Mouse (Mus musculus): ENCODE data around the gene Map3k1. TPM values are rescaled to one million over a fixed set of nuclear protein-coding genes. Genes with fewer than 3 reads are reported as not detected.

The Map3k1 gene
- polyA plus RNA-seq, 1 experiment from 2014 or later = 12.2 TPM

GRCm38 (mm10) chr13:111797021-111797420 is 11.8 kb downstream of the Map3k1 start:
- no peaks in the 10 kb centered on the region for H3K27me3 ChIP-seq (replicated peaks)
- H3K4me1 ChIP-seq = peaks cover 44% of the 10 kb centered on the region
- no peak overlapping the region for H3K9ac ChIP-seq
- H3K9me3 ChIP-seq = no peaks in the 10 kb centered on the region
- WGBS = 20% methylated on average over 8 of the region's 8 CpGs
- H3K4me3 ChIP-seq = no peak overlapping the region
- no peaks in the 10 kb centered on the region for H3K36me3 ChIP-seq (replicated peaks)
- no peak overlapping the region for H3K27ac ChIP-seq
- H3K4me2 ChIP-seq = no peak overlapping the region
- ATAC-seq (replicated peaks) = peak; percentile 72

- H3K4me3 ChIP-seq = no peak overlapping the region
- WGBS = 54% methylated on average over 11 of the region's 11 CpGs
These were observed 12.4 kb downstream of the Map3k1 start for GRCm38 (mm10) chr13:111796191-111796920.

GRCm38 (mm10) chr13:111792975-111793287 is 15.9 kb downstream of the Map3k1 start:
- Histone ChIP-seq H3K4me1 (peaks cover 52% of the 10 kb centered on the region), H3K9ac (no peak overlapping the region), H3K27ac (no peak overlapping the region), H3K4me3 (no peak overlapping the region), H3K9me3 (no peaks in the 10 kb centered on the region), H3K4me2 (no peak overlapping the region), H3K27me3 (replicated peaks) (no peaks in the 10 kb centered on the region), H3K36me3 (replicated peaks) (no peaks in the 10 kb centered on the region)
- WGBS = 85% methylated on average over 14 of the region's 14 CpGs
- ATAC-seq (replicated peaks) = no peak

More at GRCm38 (mm10) chr13:111796191-111796920, 12.4 kb downstream of the Map3k1 start:
- no peak overlapping the region for H3K4me2 ChIP-seq
- H3K27me3 ChIP-seq (replicated peaks) = no peaks in the 10 kb centered on the region
- no peak overlapping the region for H3K9ac ChIP-seq
- H3K9me3 ChIP-seq = no peaks in the 10 kb centered on the region
- H3K27ac ChIP-seq = no peak overlapping the region
- ATAC-seq (replicated peaks) = 0 out of 2 replicates have a peak, but pooled peaks have one; percentile 32
- no peaks in the 10 kb centered on the region for H3K36me3 ChIP-seq (replicated peaks)
- peaks cover 42% of the 10 kb centered on the region for H3K4me1 ChIP-seq

GRCm38 (mm10) chr13:111792130-111792974 is 16.4 kb downstream of the Map3k1 start:
- Histone ChIP-seq H3K4me1 (peaks cover 46% of the 10 kb centered on the region), H3K36me3 (replicated peaks) (no peaks in the 10 kb centered on the region), H3K27ac (no peak overlapping the region), H3K9ac (no peak overlapping the region), H3K4me2 (no peak overlapping the region), H3K4me3 (no peak overlapping the region), H3K27me3 (replicated peaks) (no peaks in the 10 kb centered on the region), H3K9me3 (no peaks in the 10 kb centered on the region)
- no peak for ATAC-seq (replicated peaks)
- 74% methylated on average over 16 of the region's 16 CpGs for WGBS

GRCm38 (mm10) chr13:111791596-111791995 is 17.2 kb downstream of the Map3k1 start:
- Histone ChIP-seq H3K9ac (no peak overlapping the region), H3K27ac (no peak overlapping the region), H3K4me2 (no peak overlapping the region), H3K27me3 (replicated peaks) (no peaks in the 10 kb centered on the region), H3K4me1 (peaks cover 39% of the 10 kb centered on the region), H3K36me3 (replicated peaks) (no peaks in the 10 kb centered on the region), H3K4me3 (no peak overlapping the region), H3K9me3 (no peaks in the 10 kb centered on the region)
- 89% methylated on average over 11 of the region's 11 CpGs for WGBS
- ATAC-seq (replicated peaks) = no peak

GRCm38 (mm10) chr13:111789420-111790065 is 19.2 kb downstream of the Map3k1 start:
- no peak; the same call in 1 of the 2 replicates for ATAC-seq (replicated peaks)
- peaks cover 33% of the 10 kb centered on the region for H3K4me1 ChIP-seq
- 43% methylated on average over 9 of the region's 9 CpGs for WGBS

GRCm38 (mm10) chr13:111788882-111789281 is 19.9 kb downstream of the Map3k1 start:
- Histone ChIP-seq H3K9ac (no peak overlapping the region), H3K4me1 (peaks cover 33% of the 10 kb centered on the region), H3K27me3 (replicated peaks) (no peaks in the 10 kb centered on the region), H3K27ac (no peak overlapping the region), H3K9me3 (no peaks in the 10 kb centered on the region), H3K4me3 (no peak overlapping the region), H3K36me3 (replicated peaks) (no peaks in the 10 kb centered on the region), H3K4me2 (no peak overlapping the region)
- WGBS = 72% methylated on average over 9 of the region's 9 CpGs
- peak; percentile 28; the same call in 1 of the 2 replicates for ATAC-seq (replicated peaks)

More at GRCm38 (mm10) chr13:111789420-111790065, 19.2 kb downstream of the Map3k1 start:
- Histone ChIP-seq H3K4me3 (no peak overlapping the region), H3K9me3 (no peaks in the 10 kb centered on the region), H3K36me3 (replicated peaks) (no peaks in the 10 kb centered on the region), H3K9ac (no peak overlapping the region), H3K27me3 (replicated peaks) (no peaks in the 10 kb centered on the region), H3K27ac (no peak overlapping the region), H3K4me2 (no peak overlapping the region)

- Histone ChIP-seq H3K36me3 (replicated peaks) (no peaks in the 10 kb centered on the region), H3K27ac (no peak overlapping the region)
These were observed 20.8 kb downstream of the Map3k1 start for GRCm38 (mm10) chr13:111787857-111788619.

GRCm38 (mm10) chr13:111786584-111786983 is 22.2 kb downstream of the Map3k1 start:
- H3K27ac ChIP-seq = no peak overlapping the region
- peaks cover 28% of the 10 kb centered on the region for H3K4me1 ChIP-seq
- no peaks in the 10 kb centered on the region for H3K9me3 ChIP-seq
- no peak overlapping the region for H3K4me3 ChIP-seq
- WGBS = 92% methylated on average over 7 of the region's 7 CpGs
- no peaks in the 10 kb centered on the region for H3K27me3 ChIP-seq (replicated peaks)
- ATAC-seq (replicated peaks) = no peak
- H3K9ac ChIP-seq = no peak overlapping the region
- H3K36me3 ChIP-seq (replicated peaks) = no peaks in the 10 kb centered on the region
- H3K4me2 ChIP-seq = no peak overlapping the region

More at GRCm38 (mm10) chr13:111787857-111788619, 20.8 kb downstream of the Map3k1 start:
- H3K9me3 ChIP-seq = no peaks in the 10 kb centered on the region
- WGBS = 31% methylated on average over 18 of the region's 18 CpGs
- peaks cover 33% of the 10 kb centered on the region for H3K4me1 ChIP-seq
- no peak overlapping the region for H3K9ac ChIP-seq
- ATAC-seq (replicated peaks) = peak; percentile 51
- H3K27me3 ChIP-seq (replicated peaks) = no peaks in the 10 kb centered on the region
- no peak overlapping the region for H3K4me2 ChIP-seq
- H3K4me3 ChIP-seq = no peak overlapping the region

- Histone ChIP-seq H3K27me3 (replicated peaks) (no peaks in the 10 kb centered on the region), H3K4me2 (no peak overlapping the region), H3K9ac (no peak overlapping the region), H3K4me3 (no peak overlapping the region), H3K9me3 (no peaks in the 10 kb centered on the region), H3K36me3 (replicated peaks) (no peaks in the 10 kb centered on the region), H3K4me1 (peaks cover 3% of the 10 kb centered on the region), H3K27ac (no peak overlapping the region)
- 81% methylated on average over 8 of the region's 8 CpGs for WGBS
- ATAC-seq (replicated peaks) = no peak
These were observed 25.3 kb downstream of the Map3k1 start for GRCm38 (mm10) chr13:111783451-111783850.

- ATAC-seq (replicated peaks) = no peak
These were observed 29.3 kb downstream of the Map3k1 start for GRCm38 (mm10) chr13:111779471-111779870.

More at GRCm38 (mm10) chr13:111779471-111779870, 29.3 kb downstream of the Map3k1 start:
- Histone ChIP-seq H3K9ac (no peak overlapping the region), H3K4me1 (peaks cover 16% of the 10 kb centered on the region), H3K4me2 (no peak overlapping the region), H3K36me3 (replicated peaks) (no peaks in the 10 kb centered on the region), H3K27ac (no peak overlapping the region), H3K9me3 (no peaks in the 10 kb centered on the region), H3K27me3 (replicated peaks) (no peaks in the 10 kb centered on the region), H3K4me3 (no peak overlapping the region)
- WGBS = 86% methylated on average over 5 of the region's 5 CpGs

Measured in midbrain, embryonic 15.5 days (tissue).